Mouse (Mus musculus) layer of hippocampus, adult 8-10 months (tissue): ENCODE measurements around the gene Sugp2. TPM values are rescaled to one million over a fixed set of nuclear protein-coding genes. Genes with fewer than 3 reads are reported as not detected.
A peak's percentile ranks its signal among the peaks of the same experiment; 100 is the strongest.

Experiments
- DNase-seq, 2 experiments: peaks; one replicate each; pipeline ENCODE4 v3.0.0; 2022; ENCODE audit warnings: low spot score in 2 of 2
- total RNA-seq, 4 experiments: library from RNA; stranded (reverse); gene quantifications; 2 replicates each; pipeline ENCODE4 v1.2.4; 2022

Gene Sugp2
- total RNA-seq, 4 experiments from 2014 or later = 113 to 141 (median 123) TPM

GRCm38 (mm10) chr8:70220236-70220840 lies 13.7 kb upstream of the Sugp2 start:
- no peak for DNase-seq

GRCm38 (mm10) chr8:70220911-70221310 lies 13.1 kb upstream of the Sugp2 start:
- no peak for DNase-seq

- no peak for DNase-seq
Measured at GRCm38 (mm10) chr8:70222041-70222440, 12.0 kb upstream of the Sugp2 start.

- peak in 1 of 2 experiments; percentile 41 for DNase-seq
Measured at GRCm38 (mm10) chr8:70223341-70223740, 10.7 kb upstream of the Sugp2 start.

- DNase-seq = no peak
Measured at GRCm38 (mm10) chr8:70227997-70228396, 6.0 kb upstream of the Sugp2 start.

- no peak for DNase-seq
Measured at GRCm38 (mm10) chr8:70230837-70231236, 3.2 kb upstream of the Sugp2 start.

- no peak for DNase-seq
Measured at GRCm38 (mm10) chr8:70233606-70234005, 420 bp upstream of the Sugp2 start.

- no peak for DNase-seq
Measured at GRCm38 (mm10) chr8:70234781-70235128, 729 bp downstream of the Sugp2 start.

GRCm38 (mm10) chr8:70237842-70238241 lies 3.8 kb downstream of the Sugp2 start:
- DNase-seq = no peak

- DNase-seq = no peak
Measured at GRCm38 (mm10) chr8:70240642-70241041, 6.6 kb downstream of the Sugp2 start.

- DNase-seq = no peak
Measured at GRCm38 (mm10) chr8:70246622-70247021, 12.6 kb downstream of the Sugp2 start.

- no peak for DNase-seq
Measured at GRCm38 (mm10) chr8:70247841-70248240, 13.8 kb downstream of the Sugp2 start.

- DNase-seq = no peak
Measured at GRCm38 (mm10) chr8:70254628-70255027, 20.6 kb downstream of the Sugp2 start.

GRCm38 (mm10) chr8:70257456-70257855 lies 23.4 kb downstream of the Sugp2 start:
- DNase-seq = no peak

GRCm38 (mm10) chr8:70258600-70258999 lies 24.6 kb downstream of the Sugp2 start:
- DNase-seq = no peak

GRCm38 (mm10) chr8:70259043-70259442 lies 25.0 kb downstream of the Sugp2 start:
- DNase-seq = no peak

GRCm38 (mm10) chr8:70267674-70268073 lies 33.6 kb downstream of the Sugp2 start:
- DNase-seq = no peak

- no peak for DNase-seq
Measured at GRCm38 (mm10) chr8:70268311-70268710, 34.3 kb downstream of the Sugp2 start.

- DNase-seq = no peak
Measured at GRCm38 (mm10) chr8:70268799-70269565, 35.0 kb downstream of the Sugp2 start.

GRCm38 (mm10) chr8:70272949-70273348 lies 38.9 kb downstream of the Sugp2 start:
- DNase-seq = no peak

- no peak for DNase-seq
Measured at GRCm38 (mm10) chr8:70274350-70274749, 40.3 kb downstream of the Sugp2 start.

- no peak for DNase-seq
Measured at GRCm38 (mm10) chr8:70276476-70276875, 42.5 kb downstream of the Sugp2 start.

- peak; percentile 53 to 62 for DNase-seq
Measured at GRCm38 (mm10) chr8:70278175-70278574, 44.1 kb downstream of the Sugp2 start.
